Comparison of ENCODE assay signal across 8 mouse cellular contexts in genomic region chr14:62251999-62252398, GRCm38 (mm10). TPM values are rescaled to one million over a fixed set of nuclear protein-coding genes. Genes with fewer than 3 reads are reported as not detected.
A peak's percentile ranks its signal among the peaks of the same experiment; 100 is the strongest.
DNase-seq lines count a peak whose midpoint lies in the region; ATAC-seq and TF ChIP-seq lines count a peak whose summit lies in the region.

No protein-coding gene starts in this region.

- TF ChIP-seq POLR2A in heart, adult 2 months (IDR thresholded peaks at IDR 0.05; ENCODE audit: insufficient read depth, low read depth, low read length) = no peak

- ATAC-seq in hindbrain, embryonic 13.5 days (ENCODE audit: low FRiP score) = 0 out of 2 replicates have a peak, but pooled peaks have one; percentile 59

- H3K79me2 ChIP-seq in heart, adult 2 months (replicated peaks; ENCODE audit: control insufficient read depth, insufficient read depth, low read length) = no peaks in the 10 kb centered on the region

- no peaks in the 10 kb centered on the region for H3K4me1 ChIP-seq in heart, adult 2 months (ENCODE audit: control insufficient read depth, insufficient read depth, low read length)
- no peaks in the 10 kb centered on the region for H3K4me1 ChIP-seq in hindbrain, embryonic 13.5 days (replicated peaks)

- H3K27me3 ChIP-seq in heart, adult 2 months (ENCODE audit: control insufficient read depth, insufficient read depth, low read length) = no peaks in the 10 kb centered on the region
- no peaks in the 10 kb centered on the region for H3K27me3 ChIP-seq in hindbrain, embryonic 13.5 days

- peak in 1 of 2 experiments; percentile 32 for DNase-seq in heart, adult 2 months
- DNase-seq in heart, postnatal 25 days (ENCODE audit: low spot score) = no peak
- DNase-seq in brain, adult 2 months (ENCODE audit: low read depth, low spot score) = peak; percentile 87
- peak; percentile 28 for DNase-seq in fibroblast of lung, adult 2 months (ENCODE audit: low read depth)
- DNase-seq in layer of hippocampus, postnatal 10 days (ENCODE audit: low spot score in 2 of 2) = peak; percentile 72 to 75
- DNase-seq in lung, postnatal 36 days = peak; percentile 76
- DNase-seq in right cerebral cortex, postnatal 4 days = peak; percentile 49

- no peak overlapping the region for H3K27ac ChIP-seq in heart, adult 2 months
- H3K27ac ChIP-seq in hindbrain, embryonic 13.5 days = no peak overlapping the region

- TF ChIP-seq CTCF in heart, adult 2 months (IDR thresholded peaks at IDR 0.05) = peak; percentile 81

- no peak overlapping the region for H3K4me2 ChIP-seq in hindbrain, embryonic 13.5 days

- H3K4me3 ChIP-seq in heart, adult 2 months = no peak overlapping the region
- H3K4me3 ChIP-seq in hindbrain, embryonic 13.5 days = no peak overlapping the region

- H3K9ac ChIP-seq in heart, adult 2 months (ENCODE audit: low read depth, low read length) = no peak overlapping the region
- H3K9ac ChIP-seq in hindbrain, embryonic 13.5 days = no peak overlapping the region

- no peak for TF ChIP-seq EP300 in heart, adult 2 months (IDR thresholded peaks at IDR 0.05; ENCODE audit: insufficient read depth, low read depth, low read length)

- WGBS in heart, adult 2 months = 10% methylated on average over 4 of the region's 4 CpGs
- WGBS in hindbrain, embryonic 13.5 days = 11% methylated on average over 4 of the region's 4 CpGs

- H3K9me3 ChIP-seq in hindbrain, embryonic 13.5 days = no peaks in the 10 kb centered on the region

- H3K36me3 ChIP-seq in heart, adult 2 months (ENCODE audit: control insufficient read depth, insufficient read depth, low read length) = no peaks in the 10 kb centered on the region
- H3K36me3 ChIP-seq in hindbrain, embryonic 13.5 days = no peaks in the 10 kb centered on the region

- intact Hi-C loops in heart, adult 2 months (cut with DNase I) = loop anchor here (1.0 to 5.0 kb wide), 3 partner anchors 205 to 681 kb away; no protein-coding TSS in a partner anchor
- intact Hi-C loops in heart, postnatal 25 days (cut with DNase I) = loop anchor here (1.0 to 10.0 kb wide), 4 partner anchors 205 to 681 kb away; no protein-coding TSS in a partner anchor

RNA-seq across cellular contexts. Expression of gene Rnaseh2b, which starts 40.4 kb away (rescaled TPM):
- 1 to 10 TPM; 9.3 to 9.8 TPM for total RNA-seq in heart, adult 2 months (2021)
- 3.3 and 5.0 TPM in 2 replicates for polyA plus RNA-seq in heart, adult 2 months (2012; rRNA removed)
- 10 to 100 TPM in 1 of 2 experiments, 1 to 10 TPM in 1; 9.9 to 11.1 TPM for total RNA-seq in heart, postnatal 25 days (2021)
- 31.7 and 37.0 TPM in 2 replicates for polyA plus RNA-seq in hindbrain, embryonic 13.5 days (2015; fragmentation: Nextera tagmentation; extraction: Ambion mirVana)
- 10 to 100 TPM; 18.7 to 19.0 TPM for total RNA-seq in layer of hippocampus, postnatal 10 days (2021)

RNA-seq across cellular contexts. Expression of gene Dleu7, which starts 40.8 kb away (rescaled TPM):
- not detected for total RNA-seq in heart, adult 2 months (2021)
- 0.23 TPM in 1 of 2 replicates, not detected in the other for polyA plus RNA-seq in heart, adult 2 months (2012; rRNA removed)
- under 1 TPM in 1 of 2 experiments, not detected in 1; 0.20 TPM for total RNA-seq in heart, postnatal 25 days (2021)
- polyA plus RNA-seq in hindbrain, embryonic 13.5 days (2015; fragmentation: Nextera tagmentation; extraction: Ambion mirVana) = 6.0 and 7.0 TPM in 2 replicates
- 1 to 10 TPM; 8.1 to 9.8 TPM for total RNA-seq in layer of hippocampus, postnatal 10 days (2021)

Comparison
In these comparisons a context has a peak if more than half of its experiments do, and no peak if none do; other contexts are left out.
1. RNA of gene Dleu7, which starts 40.8 kb away (total RNA-seq): 8.1 to 9.8 TPM in layer of hippocampus, postnatal 10 days; 0.20 TPM in heart, postnatal 25 days and not detected in heart, adult 2 months; every median in the first group is over 4 times any median in the second.